Mouse (Mus musculus) macrophage (primary cell): ENCODE data around the gene Igsf21. TPM values are rescaled to one million over a fixed set of nuclear protein-coding genes. Genes with fewer than 3 reads are reported as not detected.

Experiments used
- H3K27ac ChIP-seq: fragments of 350-480 bp; formaldehyde crosslinking; 2 replicates; pipeline ENCODE4 v1.9.0; 2021
- H3K36me3 ChIP-seq: fragments of 350-480 bp; formaldehyde crosslinking; 2 replicates; pipeline ENCODE4 v1.9.0; 2021; ENCODE audit errors: inconsistent target
- H3K4me3 ChIP-seq: fragments of 350-480 bp; formaldehyde crosslinking; 2 replicates; pipeline ENCODE4 v1.9.0; 2021; ENCODE audit errors: inconsistent target
- H3K79me2 ChIP-seq: fragments of 350-480 bp; formaldehyde crosslinking; 2 replicates; pipeline ENCODE4 v1.9.0; 2021; ENCODE audit errors: inconsistent target
- WGBS: methylation state at CpG from one replicate; pipeline ENCODE4 v1.1.7; 2026; ENCODE audit warnings: inconsistent platforms; ENCODE audit not compliant: missing documents; 5-methylcytosine and 5-hydroxymethylcytosine counted together
- polyA plus RNA-seq: library from polyadenylated mRNA; stranded (reverse); fragments of 250-400 nt; gene quantifications from 3 replicates; pipeline ENCODE4 v1.2.4, GENCODE M21; 2018; ENCODE audit warnings: inconsistent platforms

Gene Igsf21
- polyA plus RNA-seq, 1 experiment from 2014 or later: not detected

GRCm38 (mm10) chr4:140066011-140066410 is 180.6 kb downstream of the Igsf21 start:
- WGBS: 92% methylated on average over 12 of the region's 12 CpGs
- no peaks in the 10 kb centered on the region for H3K79me2 ChIP-seq
- H3K4me3 ChIP-seq: no peak overlapping the region
- H3K27ac ChIP-seq: no peak overlapping the region
- H3K36me3 ChIP-seq: no peaks in the 10 kb centered on the region

- 89% methylated on average over 13 of the region's 13 CpGs for WGBS
- no peak overlapping the region for H3K4me3 ChIP-seq
- no peaks in the 10 kb centered on the region for H3K79me2 ChIP-seq
- no peaks in the 10 kb centered on the region for H3K36me3 ChIP-seq
- H3K27ac ChIP-seq: no peak overlapping the region
These were observed 183.4 kb downstream of the Igsf21 start for GRCm38 (mm10) chr4:140063153-140063671.

- Histone ChIP-seq H3K4me3 (no peak overlapping the region), H3K27ac (no peak overlapping the region), H3K79me2 (no peaks in the 10 kb centered on the region), H3K36me3 (no peaks in the 10 kb centered on the region)
- 82% methylated on average over 3 of the region's 5 CpGs for WGBS
These were observed 186.3 kb downstream of the Igsf21 start for GRCm38 (mm10) chr4:140060251-140060650.

- WGBS: 82% methylated on average over 7 of the region's 7 CpGs
- Histone ChIP-seq H3K27ac (no peak overlapping the region), H3K36me3 (no peaks in the 10 kb centered on the region), H3K79me2 (no peaks in the 10 kb centered on the region), H3K4me3 (no peak overlapping the region)
These were observed 193.5 kb downstream of the Igsf21 start for GRCm38 (mm10) chr4:140053042-140053441.

- no peaks in the 10 kb centered on the region for H3K36me3 ChIP-seq
- H3K4me3 ChIP-seq: no peak overlapping the region
- WGBS: 68% methylated on average over 11 of the region's 11 CpGs
These were observed 194.0 kb downstream of the Igsf21 start for GRCm38 (mm10) chr4:140052575-140052974.

DNA sequence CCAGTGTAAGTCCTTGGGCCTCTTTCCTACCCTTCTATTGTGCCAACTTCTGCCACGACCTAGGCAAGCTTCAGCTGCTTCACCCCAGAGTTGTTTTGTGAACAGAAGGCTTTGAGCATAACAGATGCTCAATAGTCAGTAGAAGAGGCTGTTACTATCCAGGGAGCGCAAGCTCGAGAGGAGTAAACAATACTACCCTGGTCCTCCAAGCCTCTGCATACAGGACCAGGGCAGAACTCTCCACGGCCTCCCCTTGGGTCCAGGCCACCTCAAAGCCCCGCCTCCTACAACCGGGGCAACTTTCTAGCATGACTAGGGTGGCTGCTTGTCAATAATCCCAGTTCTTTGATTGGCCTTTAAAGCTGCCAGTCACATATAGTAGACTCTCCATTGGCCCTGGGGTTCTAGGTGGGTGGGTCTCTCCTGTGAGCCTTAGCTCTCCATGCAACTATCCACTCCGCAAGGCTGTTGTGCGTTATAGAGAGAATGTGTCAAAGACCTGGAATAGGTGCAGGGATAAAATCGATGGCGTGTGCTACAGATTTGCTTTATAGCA is 198.7 kb downstream of the Igsf21 start:
- H3K27ac ChIP-seq: no peak overlapping the region
- no peak overlapping the region for H3K4me3 ChIP-seq
- WGBS: 64% methylated on average over 10 of the region's 10 CpGs

More at GRCm38 (mm10) chr4:140052575-140052974, 194.0 kb downstream of the Igsf21 start:
- no peak overlapping the region for H3K27ac ChIP-seq
- no peaks in the 10 kb centered on the region for H3K79me2 ChIP-seq

GRCm38 (mm10) chr4:140043953-140044352 is 202.6 kb downstream of the Igsf21 start:
- Histone ChIP-seq H3K36me3 (no peaks in the 10 kb centered on the region), H3K79me2 (no peaks in the 10 kb centered on the region), H3K4me3 (no peak overlapping the region), H3K27ac (no peak overlapping the region)
- 59% methylated on average over 12 of the region's 12 CpGs for WGBS

More for the DNA sequence above, 198.7 kb downstream of the Igsf21 start:
- no peaks in the 10 kb centered on the region for H3K79me2 ChIP-seq
- no peaks in the 10 kb centered on the region for H3K36me3 ChIP-seq

DNA sequence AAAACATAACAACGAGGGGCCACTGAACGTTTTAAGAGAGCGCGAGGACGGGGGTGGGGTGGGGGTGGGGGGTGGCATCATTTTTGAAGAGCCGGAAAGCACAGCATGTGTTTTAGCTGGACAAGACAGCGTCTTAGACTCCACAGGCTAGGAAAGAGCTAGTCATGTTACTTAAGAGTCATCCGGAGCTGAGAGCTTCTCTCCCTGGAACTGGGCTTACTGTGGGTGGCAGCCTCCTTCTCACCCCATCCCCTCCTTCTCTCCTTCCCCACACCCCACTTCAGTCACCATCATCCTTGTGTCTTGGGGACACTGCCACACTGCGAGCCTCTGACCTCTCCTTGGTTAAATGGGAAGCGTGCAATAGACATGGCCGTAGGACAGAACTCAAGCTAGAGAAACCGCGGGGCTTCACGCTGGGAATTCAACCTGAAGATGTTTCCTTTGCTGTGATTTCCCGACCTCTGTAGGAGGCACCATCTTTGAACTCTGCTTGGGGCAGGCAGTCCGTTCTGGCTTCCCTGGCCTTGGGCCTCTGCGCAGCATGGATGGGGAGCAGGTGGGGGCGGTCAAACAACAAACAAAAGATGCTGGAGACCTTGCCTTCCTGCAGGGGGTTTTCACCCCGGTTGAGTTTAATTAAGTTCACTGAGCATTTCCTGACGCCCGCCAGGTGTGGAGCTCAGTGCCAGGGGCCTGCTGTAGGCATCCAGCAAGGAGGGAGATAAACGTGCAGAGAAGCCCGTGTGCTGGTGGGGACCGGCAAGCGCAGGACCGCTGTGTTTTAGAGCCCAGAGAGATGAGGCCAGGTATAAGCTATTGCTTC is 207.8 kb downstream of the Igsf21 start:
- no peak overlapping the region for H3K27ac ChIP-seq
- no peak overlapping the region for H3K4me3 ChIP-seq
- no peaks in the 10 kb centered on the region for H3K36me3 ChIP-seq
- 6% methylated on average over 26 of the region's 26 CpGs for WGBS
- H3K79me2 ChIP-seq: no peaks in the 10 kb centered on the region

GRCm38 (mm10) chr4:140037784-140038387 is 208.7 kb downstream of the Igsf21 start:
- H3K27ac ChIP-seq: no peak overlapping the region
- 8% methylated on average over 13 of the region's 13 CpGs for WGBS

GRCm38 (mm10) chr4:140035232-140035631 is 211.4 kb downstream of the Igsf21 start:
- no peak overlapping the region for H3K4me3 ChIP-seq
- 67% methylated on average over 5 of the region's 15 CpGs for WGBS
- no peak overlapping the region for H3K27ac ChIP-seq
- H3K79me2 ChIP-seq: no peaks in the 10 kb centered on the region
- no peaks in the 10 kb centered on the region for H3K36me3 ChIP-seq

More at GRCm38 (mm10) chr4:140037784-140038387, 208.7 kb downstream of the Igsf21 start:
- no peaks in the 10 kb centered on the region for H3K79me2 ChIP-seq
- no peaks in the 10 kb centered on the region for H3K36me3 ChIP-seq
- no peak overlapping the region for H3K4me3 ChIP-seq

- Histone ChIP-seq H3K4me3 (no peak overlapping the region), H3K27ac (no peak overlapping the region), H3K79me2 (no peaks in the 10 kb centered on the region), H3K36me3 (no peaks in the 10 kb centered on the region)
- 44% methylated on average over 7 of the region's 7 CpGs for WGBS
These were observed 213.2 kb downstream of the Igsf21 start for GRCm38 (mm10) chr4:140033394-140033793.

DNA sequence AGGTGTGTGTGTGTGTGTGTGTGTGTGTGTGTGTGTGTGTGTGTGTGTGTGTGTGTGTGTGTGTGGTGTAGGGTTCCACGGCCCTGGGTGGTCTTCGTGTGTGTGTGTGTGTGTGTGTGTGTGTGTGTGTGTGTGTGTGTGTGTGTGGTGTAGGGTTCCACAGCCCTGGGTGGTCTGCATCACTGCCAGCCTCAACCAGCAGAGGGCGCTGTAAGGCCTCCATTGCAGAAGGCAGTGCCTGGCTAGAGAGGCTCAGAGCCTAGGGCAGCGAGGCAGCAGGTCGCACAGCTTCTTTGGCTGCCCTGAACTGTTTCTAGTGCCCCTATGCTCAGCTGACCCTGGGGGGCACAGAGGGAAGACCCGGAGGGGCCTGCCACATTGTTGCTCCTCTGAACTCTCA is 216.2 kb downstream of the Igsf21 start:
- H3K79me2 ChIP-seq: no peaks in the 10 kb centered on the region
- WGBS: 56% methylated on average over 4 of the region's 6 CpGs
- H3K36me3 ChIP-seq: no peaks in the 10 kb centered on the region
- no peak overlapping the region for H3K4me3 ChIP-seq
- no peak overlapping the region for H3K27ac ChIP-seq

- Histone ChIP-seq H3K4me3 (no peak overlapping the region), H3K36me3 (no peaks in the 10 kb centered on the region), H3K79me2 (no peaks in the 10 kb centered on the region), H3K27ac (no peak overlapping the region)
- WGBS: 63% methylated on average over 4 of the region's 5 CpGs
These were observed 216.6 kb downstream of the Igsf21 start for GRCm38 (mm10) chr4:140030040-140030386.

GRCm38 (mm10) chr4:140029324-140030039 is 217.1 kb downstream of the Igsf21 start:
- Histone ChIP-seq H3K27ac (no peak overlapping the region), H3K36me3 (no peaks in the 10 kb centered on the region), H3K79me2 (no peaks in the 10 kb centered on the region), H3K4me3 (no peak overlapping the region)
- 56% methylated on average over 9 of the region's 9 CpGs for WGBS
